Mouse (Mus musculus) ES-Bruce4 (cell line): Measurements from ENCODE around the gene Tbc1d1.

Source experiments
- CTCF ChIP-seq: IDR thresholded peaks from one replicate; pipeline ENCODE4 v1.8.1; 2011; ENCODE audit warnings: low read depth, low read length
- EP300 ChIP-seq: IDR thresholded peaks from 2 replicates; pipeline ENCODE4 v1.6.1; 2011; ENCODE audit warnings: low read depth, low read length; ENCODE audit not compliant: insufficient read depth
- POLR2A ChIP-seq: IDR thresholded peaks from one replicate; pipeline ENCODE4 v1.8.1; 2011; ENCODE audit warnings: low read length; ENCODE audit not compliant: insufficient read depth

- no peak for TF ChIP-seq CTCF
- TF ChIP-seq EP300 = no peak
- TF ChIP-seq POLR2A = no peak
These were observed 236.4 kb downstream of the Tbc1d1 start for GRCm38 (mm10) chr5:64392426-64393020.
